Mouse (Mus musculus) lung, embryonic 15.5 days (tissue): ENCODE data around the gene Sema4c. TPM values are rescaled to one million over a fixed set of nuclear protein-coding genes. Genes with fewer than 3 reads are reported as not detected.

Source experiments
- ATAC-seq: fragments of 200-750 bp; cut with Nextera tagmentation; 2 replicates; pipeline ENCODE4 v1.8.0; 2017; ENCODE audit warnings: moderate number of reproducible peaks, borderline replicate concordance; ENCODE audit not compliant: low FRiP score, low TSS enrichment; ENCODE audit errors: extremely low read depth
- H3K27ac ChIP-seq: fragments of 300-500 bp; sonication (generic); 2 replicates; pipeline ENCODE4 v1.5.1; 2015; ENCODE audit warnings: moderate library complexity, mild to moderate bottlenecking, inconsistent platforms
- H3K27me3 ChIP-seq: fragments of 300-500 bp; sonication (generic); 2 replicates; pipeline ENCODE4 v1.6.1; 2015; ENCODE audit warnings: inconsistent platforms
- H3K36me3 ChIP-seq: fragments of 300-500 bp; sonication (generic); 2 replicates; pipeline ENCODE4 v1.6.1; 2015; ENCODE audit warnings: inconsistent platforms
- H3K4me1 ChIP-seq: fragments of 300-500 bp; sonication (generic); 2 replicates; pipeline ENCODE4 v1.6.1; 2015; ENCODE audit warnings: inconsistent platforms
- H3K4me2 ChIP-seq: fragments of 300-500 bp; sonication (generic); 2 replicates; pipeline ENCODE4 v1.6.1; 2015; ENCODE audit warnings: inconsistent platforms, mild to moderate bottlenecking, moderate library complexity
- H3K4me3 ChIP-seq: fragments of 300-500 bp; sonication (generic); 2 replicates; pipeline ENCODE4 v1.5.1; 2015; ENCODE audit warnings: mild to moderate bottlenecking, inconsistent platforms
- H3K9ac ChIP-seq: fragments of 300-500 bp; sonication (generic); 2 replicates; pipeline ENCODE4 v1.6.1; 2015; ENCODE audit warnings: inconsistent platforms
- H3K9me3 ChIP-seq: fragments of 300-500 bp; sonication (generic); 2 replicates; pipeline ENCODE4 v1.6.1; 2016; ENCODE audit warnings: inconsistent platforms
- WGBS: fragments of 180-500 bp; shearing (Covaris S2); methylation state at CpG from one replicate; pipeline ENCODE4 v1.1.7; 2015; 5-methylcytosine and 5-hydroxymethylcytosine counted together
- polyA plus RNA-seq: library from polyadenylated mRNA; unstranded; fragments of >200 nt; fragmentation: Nextera tagmentation; extraction: Ambion mirVana; gene quantifications from 2 replicates; pipeline ENCODE4 v1.2.1, GENCODE M21; 2015

The Sema4c gene
- polyA plus RNA-seq, 1 experiment from 2014 or later: 19.3 TPM

DNA sequence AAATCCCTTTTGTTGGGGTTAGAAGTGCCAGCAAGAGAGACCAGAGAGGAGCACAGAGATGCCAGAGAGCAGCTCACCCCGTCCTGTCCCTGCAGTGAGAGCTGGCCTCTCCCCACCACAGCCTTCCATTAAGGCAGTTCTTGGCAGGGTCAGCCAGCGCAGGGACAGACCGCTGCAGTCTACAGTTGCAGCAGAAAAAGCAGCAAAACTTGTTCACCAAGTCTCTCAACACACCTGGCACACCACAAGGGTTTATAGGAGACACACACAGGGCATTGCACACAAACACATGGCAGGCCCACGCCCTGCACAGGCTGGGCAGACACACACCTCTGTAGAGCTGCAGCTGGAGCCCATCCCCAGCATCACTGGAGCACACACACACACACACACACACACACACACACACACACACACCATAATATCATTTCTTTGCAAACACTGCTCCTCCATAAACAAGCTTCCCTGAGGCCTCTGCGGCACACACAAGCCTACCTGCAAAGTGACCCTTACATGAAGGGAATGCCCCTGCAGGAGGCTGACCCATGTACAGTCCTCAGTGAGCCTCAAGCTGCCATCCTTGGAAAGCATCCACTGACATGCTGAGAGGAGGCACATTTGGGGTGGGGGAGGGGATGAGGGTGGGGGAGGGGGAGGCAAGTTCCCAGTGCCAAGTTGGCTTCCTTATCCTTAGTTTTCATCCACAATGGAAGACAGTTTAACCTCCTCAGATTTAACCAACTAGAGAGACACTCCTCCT is 16.2 kb upstream of the Sema4c start:
- H3K9me3 ChIP-seq: no peaks in the 10 kb centered on the region
- H3K4me3 ChIP-seq: no peak overlapping the region
- H3K4me2 ChIP-seq: no peak overlapping the region
- ATAC-seq: peak; percentile 23; the same call in 1 of the 2 replicates
- peaks cover 59% of the 10 kb centered on the region for H3K4me1 ChIP-seq
- no peak overlapping the region for H3K9ac ChIP-seq
- peak overlapping the region; percentile 77 for H3K27ac ChIP-seq
- WGBS: 73% methylated on average over 5 of the region's 5 CpGs
- no peaks in the 10 kb centered on the region for H3K27me3 ChIP-seq
- no peaks in the 10 kb centered on the region for H3K36me3 ChIP-seq

DNA sequence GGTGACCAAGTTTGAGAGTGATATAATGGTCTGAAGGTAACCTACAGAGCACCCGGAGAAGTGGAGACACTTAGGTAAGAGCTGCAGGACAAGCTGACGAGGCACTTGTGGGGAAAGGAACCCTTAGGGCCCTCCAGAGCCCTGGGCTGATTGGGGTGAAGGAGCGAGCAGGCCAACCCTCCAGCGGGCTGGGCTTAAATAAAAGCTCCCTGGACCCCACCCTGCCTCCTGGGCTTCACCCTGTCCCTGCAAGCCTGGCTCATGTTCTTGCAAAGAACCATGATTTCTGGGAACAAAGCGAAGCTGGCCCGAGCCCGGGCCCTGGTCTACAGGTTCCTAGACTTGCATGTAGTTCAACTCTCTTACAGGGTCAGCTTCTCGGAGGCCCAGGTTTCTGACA is 15.4 kb upstream of the Sema4c start:
- peaks cover 67% of the 10 kb centered on the region for H3K4me1 ChIP-seq
- no peak overlapping the region for H3K9ac ChIP-seq
- H3K27me3 ChIP-seq: no peaks in the 10 kb centered on the region
- WGBS: 69% methylated on average over 8 of the region's 8 CpGs
- no peak overlapping the region for H3K4me2 ChIP-seq
- no peaks in the 10 kb centered on the region for H3K9me3 ChIP-seq
- no peaks in the 10 kb centered on the region for H3K36me3 ChIP-seq
- no peak for ATAC-seq
- no peak overlapping the region for H3K4me3 ChIP-seq
- peak overlapping the region; percentile 77 for H3K27ac ChIP-seq

DNA sequence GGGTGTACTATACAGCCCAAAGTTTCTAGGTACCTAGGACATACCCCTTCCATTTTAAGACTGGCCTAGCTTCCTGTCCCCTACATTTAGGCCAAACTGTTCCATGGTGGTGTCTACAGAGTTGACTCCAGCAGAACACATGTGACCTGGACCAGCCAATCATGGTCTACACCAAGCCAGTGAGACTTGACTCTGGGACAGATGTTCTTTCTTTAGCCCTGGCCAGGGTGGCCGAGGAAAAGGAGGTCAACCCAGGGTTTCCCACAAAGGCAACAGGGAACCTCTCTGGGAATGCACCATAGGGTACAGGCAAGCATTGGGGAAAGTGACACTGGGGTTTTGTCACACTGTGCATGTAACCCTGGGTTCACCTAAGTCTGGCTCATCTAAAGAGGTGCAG is 14.6 kb upstream of the Sema4c start:
- ATAC-seq: no peak
- no peak overlapping the region for H3K4me2 ChIP-seq
- H3K4me1 ChIP-seq: peaks cover 76% of the 10 kb centered on the region
- H3K36me3 ChIP-seq: no peaks in the 10 kb centered on the region
- 72% methylated on average over 1 of the region's 1 CpGs for WGBS
- no peaks in the 10 kb centered on the region for H3K9me3 ChIP-seq
- H3K4me3 ChIP-seq: no peak overlapping the region
- H3K27ac ChIP-seq: no peak overlapping the region
- no peak overlapping the region for H3K9ac ChIP-seq
- H3K27me3 ChIP-seq: no peaks in the 10 kb centered on the region

DNA sequence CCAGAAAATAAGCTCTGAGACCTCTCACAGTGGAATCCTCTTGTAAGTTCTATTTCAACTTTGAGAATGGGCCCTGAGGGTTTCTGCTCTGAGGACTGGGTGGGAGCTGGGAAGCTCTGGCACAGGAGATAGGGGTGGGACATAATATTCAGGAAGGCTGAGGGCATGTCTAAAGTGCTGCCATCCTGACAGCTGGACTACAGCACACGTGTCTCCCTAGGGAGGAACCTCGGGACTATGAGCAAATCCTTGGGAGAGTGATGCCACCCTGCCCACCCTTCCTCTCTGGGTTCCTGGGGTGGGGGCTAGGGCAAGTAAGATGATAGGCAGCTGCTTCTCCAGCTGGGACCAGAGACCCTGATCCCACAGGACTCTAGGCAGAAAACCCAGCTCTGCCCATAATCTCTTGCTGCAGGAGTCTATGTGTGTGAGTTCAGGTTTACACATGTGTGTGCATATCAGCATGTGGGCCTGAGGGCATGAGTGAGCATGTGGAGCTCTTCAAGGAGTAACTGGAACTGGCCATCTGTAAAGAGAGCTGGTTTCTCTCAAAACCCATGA is 14.1 kb upstream of the Sema4c start:
- H3K4me2 ChIP-seq: no peak overlapping the region
- no peaks in the 10 kb centered on the region for H3K36me3 ChIP-seq
- peaks cover 77% of the 10 kb centered on the region for H3K4me1 ChIP-seq
- H3K27me3 ChIP-seq: no peaks in the 10 kb centered on the region
- H3K9ac ChIP-seq: no peak overlapping the region
- ATAC-seq: no peak
- no peaks in the 10 kb centered on the region for H3K9me3 ChIP-seq
- peak overlapping the region; percentile 17; the same call in 1 of the 2 replicates for H3K27ac ChIP-seq
- H3K4me3 ChIP-seq: no peak overlapping the region
- WGBS: 68% methylated on average over 2 of the region's 2 CpGs

GRCm38 (mm10) chr1:36571627-36572026 is 13.5 kb upstream of the Sema4c start:
- 34% methylated on average over 6 of the region's 6 CpGs for WGBS
- Histone ChIP-seq H3K4me2 (no peak overlapping the region), H3K4me3 (no peak overlapping the region), H3K36me3 (no peaks in the 10 kb centered on the region), H3K27me3 (no peaks in the 10 kb centered on the region), H3K9ac (no peak overlapping the region), H3K9me3 (no peaks in the 10 kb centered on the region), H3K27ac (peak overlapping the region; percentile 17; the same call in 1 of the 2 replicates), H3K4me1 (peaks cover 77% of the 10 kb centered on the region)
- ATAC-seq: no peak

GRCm38 (mm10) chr1:36570320-36570719 is 12.2 kb upstream of the Sema4c start:
- Histone ChIP-seq H3K9ac (no peak overlapping the region), H3K9me3 (no peaks in the 10 kb centered on the region), H3K27me3 (no peaks in the 10 kb centered on the region), H3K27ac (peak overlapping the region; percentile 59; the same call in 1 of the 2 replicates), H3K4me2 (no peak overlapping the region), H3K4me3 (no peak overlapping the region), H3K36me3 (no peaks in the 10 kb centered on the region), H3K4me1 (peaks cover 71% of the 10 kb centered on the region)
- 84% methylated on average over 5 of the region's 5 CpGs for WGBS
- ATAC-seq: no peak

DNA sequence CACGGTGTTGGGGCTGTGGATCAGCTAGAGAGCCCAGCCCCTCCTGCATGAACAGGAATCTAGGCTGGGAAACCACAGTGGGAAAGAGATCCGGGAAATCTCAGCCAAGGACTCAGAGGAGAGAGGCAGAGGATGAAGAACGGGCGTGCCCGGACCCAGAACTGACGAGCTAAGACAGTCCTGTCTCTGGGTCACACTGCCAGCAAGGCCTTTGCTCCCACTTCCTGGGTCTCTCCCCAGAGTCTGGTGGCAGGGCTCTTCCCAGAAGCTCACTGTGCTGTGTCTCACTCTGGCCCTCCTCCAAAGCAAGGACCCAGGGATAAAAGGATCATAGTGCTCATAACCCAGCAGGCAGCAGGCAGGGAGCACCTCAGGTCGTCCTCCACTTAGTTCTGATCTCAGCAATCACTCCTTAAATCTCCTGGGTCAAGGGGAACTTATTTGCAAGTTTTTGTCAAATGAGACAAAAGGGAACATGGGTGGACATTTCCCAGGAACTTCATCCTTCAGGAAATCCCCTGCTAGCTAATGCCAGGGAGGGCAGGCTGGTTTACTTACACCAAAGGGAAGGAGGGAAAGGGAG is 11.6 kb upstream of the Sema4c start:
- no peaks in the 10 kb centered on the region for H3K9me3 ChIP-seq
- 50% methylated on average over 7 of the region's 7 CpGs for WGBS
- H3K4me1 ChIP-seq: peaks cover 67% of the 10 kb centered on the region
- H3K4me3 ChIP-seq: no peak overlapping the region
- H3K27ac ChIP-seq: peak overlapping the region; percentile 59
- no peak overlapping the region for H3K9ac ChIP-seq
- H3K4me2 ChIP-seq: no peak overlapping the region
- H3K36me3 ChIP-seq: no peaks in the 10 kb centered on the region
- H3K27me3 ChIP-seq: no peaks in the 10 kb centered on the region
- ATAC-seq: no peak

GRCm38 (mm10) chr1:36568776-36569175 is 10.6 kb upstream of the Sema4c start:
- H3K36me3 ChIP-seq: no peaks in the 10 kb centered on the region

DNA sequence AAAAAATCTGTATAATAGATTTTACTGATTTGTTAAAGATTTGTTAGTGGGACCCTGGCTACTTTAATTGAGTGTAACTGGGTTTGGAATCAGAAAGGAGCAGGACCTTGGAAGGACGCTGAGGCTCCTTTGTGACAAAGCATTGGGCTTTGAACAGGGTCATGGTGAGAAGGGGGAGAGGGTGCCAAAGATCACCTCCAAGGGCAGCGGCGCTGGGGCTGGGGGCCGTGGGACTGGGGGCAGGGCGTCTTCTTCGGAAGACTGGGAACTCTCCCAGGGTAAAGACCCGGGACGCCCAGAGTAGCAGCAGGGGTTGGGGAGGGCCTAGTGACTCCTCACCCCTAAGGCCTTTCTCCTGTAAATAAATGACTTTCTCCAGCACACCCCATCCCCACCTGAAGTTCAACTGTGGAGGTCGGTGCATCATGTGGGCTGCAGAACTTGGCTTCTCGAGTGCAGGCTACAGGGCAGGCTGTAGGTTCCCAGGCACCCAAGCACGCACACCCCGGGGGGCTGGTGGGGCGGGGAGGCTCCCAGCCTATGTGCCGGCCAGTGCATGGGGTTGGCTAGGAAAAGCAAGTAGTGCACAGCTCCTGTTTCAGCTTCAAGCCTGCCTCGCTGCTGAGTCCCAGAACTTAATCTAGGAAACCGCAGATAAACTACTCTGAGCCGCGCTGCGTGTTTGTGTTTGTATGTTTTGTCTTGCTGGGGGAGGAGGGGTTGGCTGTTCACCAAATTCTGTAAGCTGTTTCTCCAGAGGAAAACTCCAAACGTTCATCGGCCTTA is 9.9 kb upstream of the Sema4c start:
- Histone ChIP-seq H3K9me3 (no peaks in the 10 kb centered on the region), H3K4me3 (no peak overlapping the region), H3K4me1 (peaks cover 49% of the 10 kb centered on the region), H3K4me2 (no peak overlapping the region), H3K27ac (peak overlapping the region; percentile 59), H3K27me3 (no peaks in the 10 kb centered on the region), H3K9ac (no peak overlapping the region), H3K36me3 (no peaks in the 10 kb centered on the region)
- 35% methylated on average over 21 of the region's 21 CpGs for WGBS
- peak; percentile 44; the same call in 1 of the 2 replicates for ATAC-seq

More at GRCm38 (mm10) chr1:36568776-36569175, 10.6 kb upstream of the Sema4c start:
- Histone ChIP-seq H3K9me3 (no peaks in the 10 kb centered on the region), H3K27ac (peak overlapping the region; percentile 59), H3K27me3 (no peaks in the 10 kb centered on the region), H3K4me1 (peaks cover 57% of the 10 kb centered on the region), H3K4me2 (no peak overlapping the region), H3K9ac (no peak overlapping the region), H3K4me3 (no peak overlapping the region)
- ATAC-seq: no peak
- 47% methylated on average over 4 of the region's 4 CpGs for WGBS

DNA sequence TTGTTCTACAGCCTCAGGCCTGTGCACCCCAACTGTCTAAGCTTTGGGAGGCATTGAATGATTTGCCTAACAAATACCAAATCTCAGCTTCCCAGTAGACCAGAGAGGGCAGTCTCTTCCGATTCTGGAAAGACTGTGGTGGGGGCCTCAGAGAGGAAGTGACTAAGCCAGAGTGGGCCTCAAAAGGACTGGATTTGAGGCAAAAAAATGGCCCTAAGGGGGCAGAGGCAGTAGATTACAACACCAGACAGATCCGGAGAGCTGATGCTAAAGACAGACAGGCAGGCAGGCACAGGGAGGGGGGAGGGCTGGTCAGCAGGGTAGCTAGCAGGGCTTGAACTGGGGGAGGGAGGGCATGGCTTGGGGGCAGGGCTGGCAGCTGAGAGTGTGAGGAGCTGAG is 8.3 kb upstream of the Sema4c start:
- ATAC-seq: no peak
- no peaks in the 10 kb centered on the region for H3K27me3 ChIP-seq
- no peak overlapping the region for H3K9ac ChIP-seq
- H3K4me1 ChIP-seq: peaks cover 43% of the 10 kb centered on the region
- H3K27ac ChIP-seq: no peak overlapping the region
- H3K4me3 ChIP-seq: no peak overlapping the region
- H3K36me3 ChIP-seq: no peaks in the 10 kb centered on the region
- WGBS: 15% methylated on average over 2 of the region's 2 CpGs
- no peaks in the 10 kb centered on the region for H3K9me3 ChIP-seq
- no peak overlapping the region for H3K4me2 ChIP-seq

DNA sequence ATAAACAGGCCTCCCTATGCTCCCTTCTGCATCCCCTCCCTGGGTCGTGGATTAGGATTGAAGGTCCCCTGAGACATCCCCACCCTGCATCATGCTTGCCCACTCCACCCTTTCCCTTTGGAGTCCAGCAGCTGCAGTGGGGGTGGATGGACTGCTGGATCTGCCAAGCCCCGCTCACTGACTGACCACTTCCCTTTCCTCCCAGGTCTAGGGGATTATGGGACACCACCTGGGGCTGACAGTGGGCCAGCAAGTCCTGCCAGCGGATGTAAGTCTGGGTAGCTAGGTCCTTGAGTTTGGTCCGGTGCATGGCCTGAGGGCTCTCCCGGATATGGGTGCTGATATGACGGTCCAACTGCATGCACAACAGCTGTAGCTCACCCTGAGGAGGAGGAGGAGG is 6.0 kb upstream of the Sema4c start:
- Histone ChIP-seq H3K36me3 (no peaks in the 10 kb centered on the region), H3K4me1 (peaks cover 38% of the 10 kb centered on the region)
- WGBS: 74% methylated on average over 6 of the region's 6 CpGs

More for the DNA sequence above, 6.0 kb upstream of the Sema4c start:
- Histone ChIP-seq H3K4me3 (no peak overlapping the region), H3K9ac (no peak overlapping the region), H3K27me3 (no peaks in the 10 kb centered on the region), H3K27ac (no peak overlapping the region), H3K9me3 (no peaks in the 10 kb centered on the region), H3K4me2 (no peak overlapping the region)
- no peak for ATAC-seq
